In genomic region chr16:35004356-35004755, GRCm38 (mm10) we compare ENCODE assay signal across 14 mouse cellular contexts.
"Had no signal": no experiment of that assay in that cellular context is flagged by ENCODE, and none has a peak within 500 bp of the region (broad histone marks: within the 10 kb centered on the region; RNA-seq: fewer than 3 reads in every experiment).

No protein-coding gene starts in this region.

- H3K27ac ChIP-seq: limb, embryonic 15.5 days; liver, embryonic 14.5 days; midbrain, embryonic 10.5 days; neural tube, embryonic 15.5 days; stomach, postnatal 0 days had no signal

- H3K9me3 ChIP-seq: limb, embryonic 15.5 days; midbrain, embryonic 10.5 days; neural tube, embryonic 15.5 days had no signal

- H3K27me3 ChIP-seq: limb, embryonic 15.5 days; neural tube, embryonic 15.5 days had no signal

- ATAC-seq: inflammation-experienced regulatory T-cells, adult 6 months had no signal

- DNase-seq: lung, embryonic 14.5 days; lung, postnatal 10 days; lung, postnatal 4 days; midbrain, embryonic 14.5 days; right cerebral cortex, adult 18-20 months; right cerebral cortex, postnatal 25 days; thymus, postnatal 4 days had no signal

- H3K36me3 ChIP-seq: limb, embryonic 15.5 days; midbrain, embryonic 10.5 days; neural tube, embryonic 15.5 days had no signal

- H3K4me3 ChIP-seq: limb, embryonic 15.5 days; midbrain, embryonic 10.5 days; myocyte; neural tube, embryonic 15.5 days had no signal
